Mouse (Mus musculus) hematopoietic stem cell, adult 5-6 weeks (primary cell): ENCODE measurements around the gene Tmem239. TPM values are rescaled to one million over a fixed set of nuclear protein-coding genes. Genes with fewer than 3 reads are reported as not detected.

Source experiments
- ATAC-seq, 2 experiments: fragments of 125-278 bp in 1 of 2; replicated peaks in 1 of 2; 2 replicates each; pipeline ENCODE4 v1.8.0; 2016 to 2017; ENCODE audit warnings: inconsistent platforms in 2 of 2, mild to moderate bottlenecking in 2 of 2, moderate number of reproducible peaks in 2 of 2, low read depth in 1 of 2, moderate TSS enrichment in 1 of 2; ENCODE audit not compliant: low FRiP score in 2 of 2, poor library complexity in 2 of 2, severe bottlenecking in 2 of 2, insufficient read depth in 1 of 2, low TSS enrichment in 1 of 2
- total RNA-seq: library from RNA; stranded (forward); fragments of 172-1452, 232-1000 nt; gene quantifications from 2 replicates; pipeline ENCODE4 v1.2.3, GENCODE M21; 2017

Tmem239 gene
- total RNA-seq, 1 experiment from 2014 or later, result not detected

- ATAC-seq, result no peak
Measured at GRCm38 (mm10) chr2:130439840-130440480, 33.7 kb downstream of the Tmem239 start.

GRCm38 (mm10) chr2:130442162-130442561 lies 35.9 kb downstream of the Tmem239 start:
- ATAC-seq, result no peak

GRCm38 (mm10) chr2:130448449-130448848 lies 42.2 kb downstream of the Tmem239 start:
- no peak for ATAC-seq

GRCm38 (mm10) chr2:130449021-130449793 lies 42.9 kb downstream of the Tmem239 start:
- 0 out of 4 replicates have a peak, but pooled peaks of 1 of the 2 experiments have one; percentile 11 for ATAC-seq

- peak; percentile 88 to 96 for ATAC-seq
Measured at GRCm38 (mm10) chr2:130449794-130450433, 43.6 kb downstream of the Tmem239 start, which contains the start of gene Ptpra. TSS of gene Ptpra (plus strand) at chr2:130450278.

GRCm38 (mm10) chr2:130450434-130450796 lies 44.1 kb downstream of the Tmem239 start:
- ATAC-seq, result peak; percentile 33 to 46; a peak in 2 of 4 replicates

GRCm38 (mm10) chr2:130451086-130451726 lies 44.9 kb downstream of the Tmem239 start:
- no peak for ATAC-seq

GRCm38 (mm10) chr2:130451727-130452090 lies 45.4 kb downstream of the Tmem239 start:
- no peak for ATAC-seq

GRCm38 (mm10) chr2:130452266-130452665 lies 46.0 kb downstream of the Tmem239 start:
- no peak for ATAC-seq

GRCm38 (mm10) chr2:130453421-130453820 lies 47.1 kb downstream of the Tmem239 start:
- ATAC-seq, result no peak

GRCm38 (mm10) chr2:130454748-130455370 lies 48.6 kb downstream of the Tmem239 start:
- ATAC-seq, result no peak

Other genes with a start within 250 kb of the Tmem239 start
- 135 and 198 TPM in 2 replicates for gene Snrpb, start 227.1 kb upstream of the Tmem239 start, total RNA-seq
- not detected in 2 replicates for gene Tmc2, start 211.3 kb upstream of the Tmem239 start, total RNA-seq
- 416 and 547 TPM in 2 replicates for gene Nop56, start 132.0 kb upstream of the Tmem239 start, total RNA-seq
- 98.3 and 145 TPM in 2 replicates for gene Idh3b, start 121.9 kb upstream of the Tmem239 start, total RNA-seq
- not detected in 2 replicates for gene Ebf4, start 111.3 kb upstream of the Tmem239 start, total RNA-seq
- 0.94 and 6.9 TPM in 2 replicates for gene Cpxm1, start 8.9 kb upstream of the Tmem239 start, total RNA-seq
- gene Gm28372, start 1.2 kb upstream of the Tmem239 start, total RNA-seq, result not detected in 2 replicates
- not detected in 2 replicates for gene 1700020A23Rik, start 1.2 kb upstream of the Tmem239 start, total RNA-seq
- 127 and 142 TPM in 2 replicates for gene Vps16, start 17.9 kb downstream of the Tmem239 start, total RNA-seq
- 11.5 and 12.5 TPM in 2 replicates for gene Pced1a, start 18.2 kb downstream of the Tmem239 start, total RNA-seq
- gene Ptpra, start 43.8 kb downstream of the Tmem239 start, total RNA-seq, result 155 and 171 TPM in 2 replicates
- gene Mrps26, start 157.3 kb downstream of the Tmem239 start, total RNA-seq, result 34.9 and 37.2 TPM in 2 replicates
- gene Oxt, start 169.7 kb downstream of the Tmem239 start, total RNA-seq, result not detected in 2 replicates
- gene Avp, start 176.1 kb downstream of the Tmem239 start, total RNA-seq, result not detected in 2 replicates
- 17.7 and 20.2 TPM in 2 replicates for gene Fastkd5, start 223.5 kb downstream of the Tmem239 start, total RNA-seq
- gene Ubox5, start 223.6 kb downstream of the Tmem239 start, total RNA-seq, result 6.3 and 9.4 TPM in 2 replicates
- gene Lzts3, start 236.3 kb downstream of the Tmem239 start, total RNA-seq, result 0.44 and 0.45 TPM in 2 replicates